Mouse (Mus musculus) megakaryocyte progenitor cell, adult 5-6 weeks (primary cell): ENCODE data around the gene Wnt10b. TPM values are rescaled to one million over a fixed set of nuclear protein-coding genes. Genes with fewer than 3 reads are reported as not detected.
"Not testable (repeated sequence)": the region's sequence is repeated elsewhere in the genome, so short reads cannot be mapped to it uniquely, and the experiment has no call there.

Experiments used
- ATAC-seq: replicated peaks from 2 replicates; pipeline ENCODE4 v1.8.0; 2016; ENCODE audit warnings: mild to moderate bottlenecking, moderate TSS enrichment, inconsistent platforms; ENCODE audit not compliant: poor library complexity
- total RNA-seq, 2 experiments: library from RNA; stranded (forward) in 1 of 2; stranded (reverse) in 1 of 2; fragments of 157-497, 149-512 nt in 1 of 2; fragments of 200-1000 nt in 1 of 2; gene quantifications; 2 replicates each; pipeline versions ENCODE4 v1.2.3 to v1.2.4; 2015 to 2017

Wnt10b gene
- total RNA-seq (2015) (0.22 TPM in 1 of 2 replicates, not detected in the other), total RNA-seq (2017) (0.54 TPM in 1 of 2 replicates, not detected in the other)

DNA sequence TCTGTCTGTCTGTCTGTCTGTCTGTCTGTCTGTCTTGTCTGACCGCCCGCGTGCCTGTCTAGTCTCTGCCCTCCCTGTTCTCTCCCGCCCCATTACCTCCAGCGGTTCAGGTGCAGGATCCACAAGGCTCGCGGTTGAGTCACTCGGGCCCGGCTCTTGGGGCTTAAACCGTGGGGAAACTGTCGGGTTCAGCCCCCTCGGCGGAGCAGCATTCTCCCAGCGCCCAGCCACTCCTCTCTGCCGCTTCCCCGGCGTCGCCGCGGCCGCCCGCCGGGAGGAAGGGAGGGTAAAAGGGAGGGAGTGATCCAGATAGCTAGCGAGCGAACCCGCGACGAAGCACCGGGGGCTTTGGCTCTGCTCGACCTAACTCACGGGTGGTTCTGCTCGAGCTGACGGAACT lies at the start of gene Wnt10b:
Wnt10b (minus strand) TSS at position 389 of the 400 bp plus-strand sequence.
- no peak for ATAC-seq

DNA sequence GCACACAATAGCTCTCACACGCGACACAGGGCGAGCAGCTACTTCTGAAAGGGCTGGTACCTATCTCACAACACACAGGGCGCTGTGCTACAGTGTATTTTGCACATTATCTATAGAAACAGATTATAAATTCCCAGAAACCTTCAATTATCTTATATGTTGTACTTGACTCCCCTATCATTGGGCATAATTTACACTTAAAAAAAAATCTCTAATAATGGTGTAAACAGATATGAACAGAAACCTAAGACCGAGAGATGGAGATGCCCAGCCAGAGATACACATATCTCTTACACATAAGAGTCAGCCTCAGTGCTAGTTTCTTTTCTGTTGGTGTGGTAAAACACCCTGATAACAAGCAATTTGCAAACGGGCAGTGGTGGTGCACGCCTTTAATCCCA lies 49.7 kb upstream of the Wnt10b start:
- ATAC-seq, result peak; percentile 40

DNA sequence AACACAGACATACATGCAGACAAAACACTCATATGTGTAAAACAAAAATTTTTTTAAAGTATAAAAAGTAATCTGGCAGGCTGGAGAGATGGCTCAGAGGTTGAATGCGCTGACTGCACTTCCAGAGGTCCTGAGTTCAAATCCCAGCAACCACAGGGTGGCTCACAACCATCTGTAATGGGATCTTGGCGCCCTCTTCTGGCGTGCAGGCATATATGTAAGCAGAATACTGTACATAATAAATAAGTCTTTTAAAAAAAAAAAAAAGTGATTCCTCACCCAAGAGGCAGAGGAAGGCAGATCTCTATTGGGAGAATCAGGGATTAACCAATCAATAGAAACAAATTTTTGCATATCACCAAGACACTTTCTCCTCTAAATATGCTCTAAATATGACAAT lies 45.5 kb upstream of the Wnt10b start:
- ATAC-seq, result no peak

DNA sequence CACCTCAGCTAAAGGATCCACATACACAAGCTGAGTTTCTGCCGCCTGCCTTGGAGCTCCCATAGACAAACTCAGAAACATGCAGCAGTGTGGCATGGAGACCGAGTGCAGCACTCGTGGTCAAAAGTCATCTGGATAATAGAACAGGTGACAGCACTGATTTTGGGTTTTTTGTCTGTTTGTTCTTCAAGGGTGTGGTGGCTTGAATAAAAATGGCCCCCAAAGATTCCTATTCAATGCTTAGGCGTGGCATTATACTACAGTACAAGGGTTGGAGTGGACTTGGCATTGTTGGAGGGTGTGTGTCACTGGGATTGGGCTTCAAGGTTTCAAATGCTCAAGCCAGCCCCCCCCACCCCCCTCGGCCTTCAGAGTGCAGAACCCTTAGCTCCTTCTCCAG lies 44.2 kb upstream of the Wnt10b start:
- no peak for ATAC-seq

DNA sequence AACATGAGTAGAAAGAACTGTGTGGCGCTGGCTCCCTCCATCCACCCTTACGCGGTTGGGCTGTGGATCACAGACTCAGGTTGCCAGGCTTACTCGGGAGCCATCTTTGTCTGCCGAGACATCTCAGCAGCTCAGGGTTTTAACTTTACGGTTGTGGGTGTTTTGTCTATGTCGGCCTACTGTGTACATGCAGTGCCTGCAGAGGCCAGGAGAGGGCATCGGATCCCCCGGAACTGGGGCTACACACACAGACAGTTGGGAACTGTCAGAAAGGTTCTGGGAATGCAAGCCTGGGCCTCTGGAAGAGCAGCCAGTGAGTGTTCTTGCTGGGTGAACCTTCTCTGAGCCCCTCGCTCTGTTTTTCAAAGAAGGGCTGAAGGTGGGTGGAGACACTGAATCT lies 43.5 kb upstream of the Wnt10b start:
- peak; percentile 70 for ATAC-seq

DNA sequence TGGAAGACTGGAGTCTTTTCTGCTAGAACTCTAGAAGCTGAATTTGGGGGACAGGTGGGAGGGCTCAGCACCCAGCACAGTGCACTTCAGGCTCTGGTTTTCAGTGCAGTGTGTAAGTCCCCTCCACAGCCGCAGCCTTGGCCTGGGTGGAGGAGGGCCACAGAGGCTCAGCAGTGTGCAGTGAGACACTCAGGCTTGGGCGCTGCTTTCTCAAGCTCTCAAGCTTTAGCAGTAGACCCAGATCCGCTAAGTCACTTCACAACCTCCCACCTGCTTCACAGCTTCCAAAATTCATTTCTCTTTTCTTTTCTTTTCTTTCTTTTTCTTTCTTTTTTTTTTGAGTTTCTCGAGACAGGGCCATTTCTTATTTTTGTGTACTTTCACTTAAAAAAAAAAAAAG lies 43.0 kb upstream of the Wnt10b start:
- no peak for ATAC-seq

DNA sequence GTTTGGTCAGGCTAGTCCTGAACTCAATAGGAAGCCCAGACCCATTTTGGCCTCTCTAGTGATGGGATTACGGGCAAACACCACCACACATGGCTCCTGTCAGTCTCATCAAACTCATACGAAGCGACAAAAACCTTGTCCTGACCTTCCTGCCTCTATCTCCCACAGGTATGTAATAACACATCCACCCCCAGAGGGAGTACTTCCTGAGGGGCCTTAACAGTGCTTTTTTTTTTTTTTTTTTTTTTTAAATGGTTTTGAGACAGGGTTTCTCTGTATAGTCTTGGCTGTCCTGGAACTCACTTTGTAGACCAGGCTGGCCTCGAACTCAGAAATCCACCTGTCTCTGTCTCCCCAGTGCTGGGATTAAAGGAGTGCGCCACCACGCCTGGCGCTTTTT lies 40.2 kb upstream of the Wnt10b start:
- no peak for ATAC-seq

DNA sequence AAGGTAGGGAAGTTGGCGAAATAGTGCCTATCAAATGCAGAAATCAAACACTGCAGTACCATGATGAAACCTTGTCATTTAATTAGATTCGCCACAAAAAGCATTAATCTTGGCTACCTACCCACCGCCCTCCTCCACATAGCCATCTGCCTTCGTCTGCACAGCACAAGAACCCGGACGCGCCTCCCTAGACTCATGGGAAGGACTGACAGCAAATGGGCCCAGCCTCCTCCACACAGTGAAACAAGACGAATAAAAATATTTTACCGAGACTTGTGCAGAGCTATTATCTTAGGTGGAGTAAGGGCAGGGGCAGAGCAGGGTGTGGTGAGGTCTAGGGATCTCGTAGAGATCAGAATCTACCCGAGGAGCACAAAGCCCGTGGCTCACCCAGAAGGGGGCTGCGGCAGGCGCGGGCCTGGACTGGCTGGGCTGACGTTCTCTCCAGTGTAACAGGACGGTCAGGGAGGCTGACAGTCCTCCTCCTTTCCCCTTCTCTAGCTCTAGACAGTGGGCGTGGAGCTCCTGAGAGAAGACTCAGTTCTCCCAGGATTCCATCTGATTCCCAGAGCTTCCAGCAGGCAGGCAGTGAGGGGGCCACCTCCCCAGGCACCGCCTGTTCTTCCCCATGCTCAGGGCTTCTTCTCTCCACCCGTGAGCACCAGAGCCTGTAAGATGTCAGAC lies 34.9 kb upstream of the Wnt10b start:
- no peak for ATAC-seq

DNA sequence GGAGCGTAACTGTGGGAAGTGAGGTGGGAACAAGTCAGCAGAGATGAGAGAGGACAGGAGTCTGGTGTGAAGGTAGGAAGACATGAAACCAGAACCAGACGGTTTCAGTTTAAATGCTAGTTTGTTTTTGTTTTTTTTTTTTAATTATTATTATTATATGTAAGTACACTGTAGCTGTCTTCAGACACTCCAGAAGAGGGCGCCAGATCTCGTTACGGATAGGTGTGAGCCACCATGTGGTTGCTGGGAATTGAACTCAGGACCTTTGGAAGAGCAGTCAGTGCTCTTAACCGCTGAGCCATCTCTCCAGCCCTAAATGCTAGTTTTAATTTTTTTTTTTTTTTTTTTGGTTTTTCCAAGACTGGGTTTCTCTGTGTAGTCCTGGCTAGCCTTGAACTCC lies 32.3 kb upstream of the Wnt10b start:
- ATAC-seq, result not testable (repeated sequence)

DNA sequence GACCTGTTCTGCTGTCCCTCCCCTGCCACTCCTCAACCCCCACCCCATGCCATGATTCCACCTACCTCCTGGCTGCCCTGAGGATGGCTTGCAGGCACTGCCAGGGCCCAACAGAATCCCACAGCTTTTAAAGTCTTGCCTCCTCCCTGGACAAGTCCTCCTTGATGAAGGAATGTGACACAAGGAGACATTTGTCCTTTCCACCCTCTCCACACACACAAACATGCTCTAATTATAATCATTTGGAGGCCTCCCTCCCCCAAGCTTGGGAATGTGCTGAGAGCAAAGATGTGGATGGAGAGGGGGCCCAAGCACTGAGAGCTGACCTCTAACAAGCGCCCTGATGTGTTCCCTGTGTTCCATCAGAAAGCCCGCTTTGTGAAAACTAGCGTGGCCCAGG lies 31.4 kb upstream of the Wnt10b start, which contains the start of gene Ddn:
Ddn (minus strand) TSS at position 101 of the 400 bp plus-strand sequence.
- no peak for ATAC-seq

DNA sequence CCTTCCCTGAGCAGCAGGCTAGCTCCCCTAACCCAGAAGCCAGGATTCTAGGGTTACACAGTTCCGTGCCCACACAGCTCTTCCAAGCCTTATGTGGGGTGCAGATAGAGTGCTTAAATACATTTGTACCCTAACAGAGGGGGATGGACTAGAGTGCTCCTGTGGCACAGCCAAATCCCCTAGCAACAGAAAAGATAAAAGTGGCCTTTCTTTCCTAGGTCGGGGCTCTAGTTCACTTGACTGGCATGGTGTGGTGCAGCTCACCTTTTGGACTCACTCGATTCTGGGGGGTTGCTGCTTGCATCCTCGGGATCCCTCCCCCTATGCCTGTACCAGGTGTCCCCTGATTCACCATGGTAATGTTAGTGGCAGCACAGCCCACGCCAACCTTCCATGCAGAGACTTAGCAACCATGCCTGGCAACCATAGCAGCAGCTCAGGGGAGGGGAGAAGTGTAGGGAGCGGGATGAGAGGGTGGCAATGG lies 30.7 kb upstream of the Wnt10b start:
- ATAC-seq, result no peak

DNA sequence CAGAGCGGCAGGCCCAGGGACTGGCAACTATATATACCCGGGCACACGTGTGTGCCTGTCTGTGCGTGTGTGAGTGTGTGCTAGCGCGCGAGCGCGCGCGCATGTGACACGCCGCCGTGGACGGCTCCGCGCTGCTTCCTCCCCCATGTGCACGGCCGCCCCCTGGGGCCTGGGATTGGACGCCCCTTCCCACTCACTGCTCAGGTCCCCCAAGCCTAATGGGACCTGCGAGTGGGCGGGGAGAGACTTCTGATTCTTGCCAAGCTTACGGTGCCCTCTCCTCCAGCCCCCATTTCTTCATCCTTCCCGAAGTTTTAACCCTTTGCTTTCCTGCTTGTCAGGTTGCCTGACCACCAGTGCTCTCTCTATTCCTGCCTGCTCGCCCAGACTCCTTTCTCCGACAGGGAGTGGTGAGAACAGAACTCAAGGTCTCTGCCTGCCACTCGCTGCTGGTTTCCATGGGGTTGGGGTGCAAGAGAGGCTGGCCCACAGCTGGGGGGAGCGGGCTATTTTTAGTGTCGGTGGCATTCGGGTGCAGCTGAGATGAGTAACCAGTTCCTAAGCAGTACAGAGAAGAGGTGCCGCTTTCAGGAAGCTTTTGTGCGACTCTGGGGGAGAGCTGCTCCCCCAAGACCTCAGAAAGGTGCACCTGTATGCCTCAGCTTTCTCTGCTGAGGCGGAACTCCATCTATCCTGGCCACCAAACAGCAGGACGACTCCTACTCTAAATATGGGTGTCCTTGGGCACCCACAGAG lies 30.1 kb upstream of the Wnt10b start:
- no peak for ATAC-seq

DNA sequence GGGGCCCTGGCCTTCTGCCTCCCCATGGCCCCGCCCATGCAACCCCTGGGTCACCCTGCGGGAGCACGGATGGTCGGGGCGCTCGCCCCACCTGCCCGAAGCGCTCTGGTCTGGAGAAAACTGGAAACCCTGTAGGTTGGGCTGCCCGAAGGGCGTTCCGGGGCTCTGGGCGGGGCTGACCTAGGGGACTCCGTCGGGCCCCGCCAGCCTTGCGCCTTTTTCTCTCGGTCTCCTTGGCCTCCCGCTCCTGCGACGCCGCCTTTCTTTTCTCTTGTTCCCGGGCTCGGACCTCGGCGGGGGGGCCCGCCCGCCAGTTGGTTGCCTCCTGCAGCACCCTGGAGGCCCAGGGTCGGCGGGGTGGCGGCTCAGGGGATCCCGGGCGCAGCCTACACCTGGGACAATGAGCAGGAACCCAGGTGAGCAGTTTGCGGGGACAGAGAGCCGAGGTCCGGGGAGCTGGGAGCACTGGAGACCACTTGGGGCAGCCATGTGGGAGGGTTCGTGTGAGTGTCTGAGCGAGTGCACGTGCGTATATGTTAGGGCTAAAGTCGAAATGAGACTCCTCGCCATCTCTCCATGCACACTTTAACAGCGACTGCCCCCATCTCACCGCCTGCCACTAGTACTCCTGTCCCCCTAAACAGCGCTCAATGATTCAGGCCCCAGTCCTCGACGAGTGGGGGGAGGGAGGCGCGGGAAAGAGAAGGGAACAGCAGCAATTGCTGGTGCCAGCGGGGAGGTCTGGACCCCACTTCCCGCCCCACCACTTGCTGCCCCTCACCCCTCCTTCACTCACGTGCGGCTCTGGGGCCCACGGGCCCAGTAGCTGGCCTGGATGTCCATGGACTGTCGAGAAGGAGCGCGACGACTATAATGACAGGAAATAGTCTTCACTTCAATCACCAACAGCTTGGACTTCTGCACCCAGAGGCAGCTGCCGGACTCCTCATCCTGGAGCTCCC lies 29.1 kb upstream of the Wnt10b start:
- peak; percentile 32 for ATAC-seq

DNA sequence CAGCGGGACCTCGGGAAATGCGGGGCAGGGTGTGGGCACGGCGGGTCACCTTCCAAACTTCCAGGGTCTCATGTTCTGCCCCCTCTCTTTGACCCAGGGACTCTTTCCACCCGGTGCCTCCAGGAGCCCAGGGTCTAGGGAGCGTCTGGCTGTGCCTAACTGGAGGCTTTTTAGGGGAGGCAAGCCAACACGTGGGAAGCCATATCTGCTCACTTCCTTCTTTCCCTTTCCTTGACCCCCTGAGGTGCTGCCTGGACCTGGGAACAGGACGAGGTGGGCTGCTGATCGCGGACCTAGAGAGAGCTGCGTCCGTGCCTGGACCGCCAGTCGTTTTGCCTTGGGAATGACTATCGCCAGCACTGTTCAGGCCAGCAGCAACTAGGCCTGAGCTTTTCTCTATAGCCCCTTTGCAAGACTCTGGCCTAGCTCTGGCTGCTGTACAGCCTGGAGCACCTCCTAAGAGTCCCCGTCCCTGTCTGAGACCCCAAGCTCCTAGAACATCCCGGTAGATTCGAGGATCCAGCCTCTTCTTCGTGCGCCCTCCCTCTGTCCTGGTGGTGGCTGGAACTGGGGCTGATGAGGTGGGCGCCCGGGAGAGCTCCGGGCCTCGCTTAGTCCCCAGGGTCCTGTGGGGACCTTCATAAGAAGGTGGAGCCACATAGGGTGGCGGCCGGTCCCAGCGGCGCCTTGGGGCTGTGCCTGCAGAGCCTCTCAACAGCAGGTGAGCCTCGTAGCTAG lies 28.3 kb upstream of the Wnt10b start:
- ATAC-seq, result no peak

DNA sequence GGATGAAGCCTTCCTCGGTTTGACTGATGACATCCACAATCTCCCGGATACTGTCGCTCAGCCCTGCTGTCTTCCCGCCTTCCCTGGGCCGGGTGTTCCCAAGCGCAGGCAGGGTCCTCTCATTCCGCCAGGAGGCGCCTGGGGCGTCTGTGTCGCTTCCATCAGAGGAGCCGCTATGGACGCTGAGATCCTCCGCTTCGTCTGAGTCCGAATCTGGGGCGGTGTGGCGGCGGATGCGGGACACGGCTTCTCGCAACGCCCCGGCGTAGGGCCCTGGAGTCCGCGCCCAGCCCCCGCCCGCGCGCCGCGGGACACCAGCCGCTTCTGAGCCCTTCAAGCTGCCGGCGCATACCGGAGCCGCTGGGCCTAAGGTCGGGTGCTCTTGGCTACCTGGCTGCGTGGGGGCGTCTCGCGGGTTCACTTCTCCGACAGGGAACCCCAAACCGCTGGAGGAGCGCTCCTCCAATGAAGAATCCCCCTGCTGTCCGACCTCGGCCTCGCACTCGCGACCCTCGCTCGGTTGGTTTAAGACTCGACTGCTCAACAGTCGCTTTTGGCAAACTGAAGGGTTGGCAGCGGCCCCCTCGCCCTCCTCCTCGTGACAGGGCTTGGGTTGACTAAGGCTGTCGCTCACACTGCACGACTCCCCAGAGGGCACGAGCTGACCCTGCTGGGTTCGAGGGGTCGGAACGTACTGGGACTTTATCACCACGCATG lies 27.5 kb upstream of the Wnt10b start:
- ATAC-seq, result peak; percentile 43

DNA sequence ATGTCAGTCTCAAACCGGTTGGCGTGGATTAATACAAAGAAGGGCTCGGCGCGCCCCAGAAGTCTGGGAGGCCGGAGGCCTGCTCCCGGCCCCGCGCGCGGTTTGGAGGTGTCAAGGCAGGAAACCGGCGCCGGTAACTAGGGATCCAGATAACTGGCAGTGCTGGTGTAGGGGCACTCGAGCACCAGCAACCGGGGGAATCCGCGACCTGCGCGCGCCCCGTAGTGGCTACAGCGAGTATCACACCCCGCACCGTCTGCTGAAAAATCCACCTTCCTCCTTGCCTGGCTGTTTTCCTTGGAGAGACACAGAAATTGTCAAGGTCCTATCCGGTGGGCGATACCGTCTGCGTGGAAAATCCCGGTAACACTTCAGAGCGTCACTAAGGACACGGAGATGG lies 26.1 kb upstream of the Wnt10b start:
- ATAC-seq, result peak; percentile 73

DNA sequence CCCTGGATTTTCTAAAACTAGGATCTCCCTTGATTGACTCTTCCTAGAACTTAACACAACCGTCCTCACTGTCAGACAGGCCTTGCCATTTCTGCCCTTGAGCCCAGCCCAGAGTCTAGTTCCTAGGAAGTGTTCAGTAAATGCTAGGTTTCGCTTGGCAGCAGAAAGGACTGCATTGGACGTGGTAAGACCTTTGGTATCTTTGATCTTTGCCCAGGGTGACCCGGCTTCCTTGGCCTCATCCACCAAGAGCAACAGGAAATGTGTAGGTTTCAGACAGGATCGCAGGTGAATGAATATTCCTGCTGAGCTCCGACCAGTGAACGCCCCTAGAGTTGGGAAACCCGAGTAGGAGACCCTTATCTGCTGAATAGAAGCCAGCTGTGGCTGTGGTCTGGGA lies 25.0 kb upstream of the Wnt10b start:
- ATAC-seq, result no peak

DNA sequence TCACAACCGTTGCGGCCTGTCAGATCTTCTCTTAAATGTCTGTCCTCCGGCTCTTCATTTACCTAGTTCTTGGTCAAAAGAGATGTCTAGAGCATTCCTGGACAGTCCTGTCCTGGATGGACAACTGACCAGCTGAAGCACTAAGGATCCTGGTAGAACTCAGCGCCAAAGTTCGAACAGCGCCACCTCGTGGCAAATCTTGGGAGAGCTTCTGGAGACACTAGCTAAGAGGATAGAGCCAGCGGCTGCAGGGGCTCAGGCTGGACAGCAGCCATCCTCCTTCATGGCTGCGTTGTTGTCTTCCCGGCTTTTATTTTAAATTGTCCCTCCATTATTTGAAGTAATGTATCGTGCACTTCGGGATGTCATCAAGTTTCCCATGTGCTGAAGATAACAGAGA lies 21.4 kb upstream of the Wnt10b start:
- ATAC-seq, result peak; percentile 65

DNA sequence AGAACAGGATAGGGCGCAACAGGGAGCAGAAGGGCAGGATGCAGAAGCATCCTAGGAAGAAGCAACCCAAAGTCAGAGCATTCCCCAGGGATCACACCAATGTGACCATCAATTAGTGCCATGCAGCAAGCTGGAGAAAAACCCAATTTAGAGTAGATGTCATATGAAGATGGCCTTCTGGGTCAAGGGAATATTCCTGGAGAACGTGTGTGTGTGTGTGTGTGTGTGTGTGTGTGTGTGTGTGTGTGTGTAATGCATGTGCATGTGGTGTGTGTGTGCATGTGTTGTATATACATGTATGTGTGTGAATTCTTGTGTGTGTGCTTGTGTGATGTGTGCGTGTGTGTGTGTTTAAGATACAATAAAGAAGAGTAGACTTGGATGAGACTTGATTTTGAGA lies 21.0 kb upstream of the Wnt10b start:
- no peak for ATAC-seq
